Mouse (Mus musculus) cortical plate, adult 2 months (tissue): ENCODE data around the gene Spata5.

ENCODE experiments used
- CTCF ChIP-seq: fragments of 200-500 bp; IDR thresholded peaks from 2 replicates; pipeline ENCODE4 v1.5.1; 2011; ENCODE audit warnings: mild to moderate bottlenecking, control low read depth, low read length; ENCODE audit not compliant: insufficient read depth; ENCODE audit errors: extremely low read depth
- POLR2A ChIP-seq: fragments of 200-500 bp; IDR thresholded peaks from 2 replicates; pipeline ENCODE4 v1.6.1; 2011; ENCODE audit warnings: mild to moderate bottlenecking, low read length, control low read depth; ENCODE audit not compliant: insufficient read depth; ENCODE audit errors: extremely low read depth

- TF ChIP-seq POLR2A = no peak
- TF ChIP-seq CTCF = no peak
These were observed 17.7 kb upstream of the Spata5 start for GRCm38 (mm10) chr3:37401729-37402610.
